Mouse (Mus musculus): Measurements from ENCODE around the gene Zfand6. TPM values are rescaled to one million over a fixed set of nuclear protein-coding genes. Genes with fewer than 3 reads are reported as not detected.

The Zfand6 gene
- polyA plus RNA-seq, 1 experiment, result 155 TPM

GRCm38 (mm10) chr7:84594087-84594916 lies 95.5 kb downstream of the Zfand6 start:
- Histone ChIP-seq H3K9ac (ENCODE audit: low read depth, poor library complexity, severe bottlenecking) (no peak overlapping the region), H3K36me3 (ENCODE audit: control insufficient read depth, insufficient read depth, low read length, poor library complexity, severe bottlenecking) (no peaks in the 10 kb centered on the region), H3K4me1 (ENCODE audit: control insufficient read depth, insufficient read depth, low read length) (no peaks in the 10 kb centered on the region), H3K4me3 (ENCODE audit: low read depth, low read length) (no peak overlapping the region), H3K27ac (ENCODE audit: insufficient read depth, low read length) (no peak overlapping the region), H3K9me3 (replicated peaks; ENCODE audit: control insufficient read depth, insufficient read depth, low read length, poor library complexity, severe bottlenecking) (no peaks in the 10 kb centered on the region), H3K27me3 (ENCODE audit: control insufficient read depth, insufficient read depth, low read length, poor library complexity, severe bottlenecking) (no peaks in the 10 kb centered on the region)
- no peak for TF ChIP-seq EP300 (IDR thresholded peaks at IDR 0.05; ENCODE audit: insufficient read depth, low read depth, low read length)
- peak; percentile 29 for TF ChIP-seq CTCF (IDR thresholded peaks at IDR 0.05; ENCODE audit: low read depth, low read length)

GRCm38 (mm10) chr7:84591347-84591746 lies 98.4 kb downstream of the Zfand6 start:
- no peak overlapping the region for H3K27ac ChIP-seq (ENCODE audit: insufficient read depth, low read length)
- H3K27me3 ChIP-seq (ENCODE audit: control insufficient read depth, insufficient read depth, low read length, poor library complexity, severe bottlenecking), result no peaks in the 10 kb centered on the region
- TF ChIP-seq EP300 (IDR thresholded peaks at IDR 0.05; ENCODE audit: insufficient read depth, low read depth, low read length), result no peak
- TF ChIP-seq POLR2A (IDR thresholded peaks at IDR 0.05; ENCODE audit: insufficient read depth, low read length), result no peak

GRCm38 (mm10) chr7:84590622-84591021 lies 99.1 kb downstream of the Zfand6 start:
- no peaks in the 10 kb centered on the region for H3K36me3 ChIP-seq (ENCODE audit: control insufficient read depth, insufficient read depth, low read length, poor library complexity, severe bottlenecking)
- no peaks in the 10 kb centered on the region for H3K27me3 ChIP-seq (ENCODE audit: control insufficient read depth, insufficient read depth, low read length, poor library complexity, severe bottlenecking)
- no peak overlapping the region for H3K4me3 ChIP-seq (ENCODE audit: low read depth, low read length)
- H3K27ac ChIP-seq (ENCODE audit: insufficient read depth, low read length), result no peak overlapping the region
- no peaks in the 10 kb centered on the region for H3K4me1 ChIP-seq (ENCODE audit: control insufficient read depth, insufficient read depth, low read length)
- H3K9ac ChIP-seq (ENCODE audit: low read depth, poor library complexity, severe bottlenecking), result no peak overlapping the region
- TF ChIP-seq POLR2A (IDR thresholded peaks at IDR 0.05; ENCODE audit: insufficient read depth, low read length), result no peak
- no peak for TF ChIP-seq EP300 (IDR thresholded peaks at IDR 0.05; ENCODE audit: insufficient read depth, low read depth, low read length)
- H3K9me3 ChIP-seq (replicated peaks; ENCODE audit: control insufficient read depth, insufficient read depth, low read length, poor library complexity, severe bottlenecking), result no peaks in the 10 kb centered on the region

More at GRCm38 (mm10) chr7:84591347-84591746, 98.4 kb downstream of the Zfand6 start:
- Histone ChIP-seq H3K4me3 (ENCODE audit: low read depth, low read length) (no peak overlapping the region), H3K9ac (ENCODE audit: low read depth, poor library complexity, severe bottlenecking) (no peak overlapping the region), H3K4me1 (ENCODE audit: control insufficient read depth, insufficient read depth, low read length) (no peaks in the 10 kb centered on the region), H3K36me3 (ENCODE audit: control insufficient read depth, insufficient read depth, low read length, poor library complexity, severe bottlenecking) (no peaks in the 10 kb centered on the region), H3K9me3 (replicated peaks; ENCODE audit: control insufficient read depth, insufficient read depth, low read length, poor library complexity, severe bottlenecking) (no peaks in the 10 kb centered on the region)

- H3K36me3 ChIP-seq (ENCODE audit: control insufficient read depth, insufficient read depth, low read length, poor library complexity, severe bottlenecking), result no peaks in the 10 kb centered on the region
- TF ChIP-seq CTCF (IDR thresholded peaks at IDR 0.05; ENCODE audit: low read depth, low read length) (no peak), EP300 (IDR thresholded peaks at IDR 0.05; ENCODE audit: insufficient read depth, low read depth, low read length) (no peak), POLR2A (IDR thresholded peaks at IDR 0.05; ENCODE audit: insufficient read depth, low read length) (no peak)
Measured at GRCm38 (mm10) chr7:84587101-84587783, 102.5 kb downstream of the Zfand6 start.

GRCm38 (mm10) chr7:84586360-84587100 lies 103.2 kb downstream of the Zfand6 start:
- Histone ChIP-seq H3K9me3 (replicated peaks; ENCODE audit: control insufficient read depth, insufficient read depth, low read length, poor library complexity, severe bottlenecking) (no peaks in the 10 kb centered on the region), H3K27me3 (ENCODE audit: control insufficient read depth, insufficient read depth, low read length, poor library complexity, severe bottlenecking) (no peaks in the 10 kb centered on the region), H3K9ac (ENCODE audit: low read depth, poor library complexity, severe bottlenecking) (no peak overlapping the region), H3K4me3 (ENCODE audit: low read depth, low read length) (no peak overlapping the region), H3K36me3 (ENCODE audit: control insufficient read depth, insufficient read depth, low read length, poor library complexity, severe bottlenecking) (no peaks in the 10 kb centered on the region), H3K4me1 (ENCODE audit: control insufficient read depth, insufficient read depth, low read length) (no peaks in the 10 kb centered on the region), H3K27ac (ENCODE audit: insufficient read depth, low read length) (no peak overlapping the region)
- TF ChIP-seq CTCF (IDR thresholded peaks at IDR 0.05; ENCODE audit: low read depth, low read length), result no peak

More at GRCm38 (mm10) chr7:84587101-84587783, 102.5 kb downstream of the Zfand6 start:
- no peak overlapping the region for H3K4me3 ChIP-seq (ENCODE audit: low read depth, low read length)
- H3K4me1 ChIP-seq (ENCODE audit: control insufficient read depth, insufficient read depth, low read length), result no peaks in the 10 kb centered on the region
- no peaks in the 10 kb centered on the region for H3K9me3 ChIP-seq (replicated peaks; ENCODE audit: control insufficient read depth, insufficient read depth, low read length, poor library complexity, severe bottlenecking)
- H3K27ac ChIP-seq (ENCODE audit: insufficient read depth, low read length), result no peak overlapping the region
- no peaks in the 10 kb centered on the region for H3K27me3 ChIP-seq (ENCODE audit: control insufficient read depth, insufficient read depth, low read length, poor library complexity, severe bottlenecking)
- no peak overlapping the region for H3K9ac ChIP-seq (ENCODE audit: low read depth, poor library complexity, severe bottlenecking)

- H3K9ac ChIP-seq (ENCODE audit: low read depth, poor library complexity, severe bottlenecking), result no peak overlapping the region
- H3K9me3 ChIP-seq (replicated peaks; ENCODE audit: control insufficient read depth, insufficient read depth, low read length, poor library complexity, severe bottlenecking), result no peaks in the 10 kb centered on the region
- H3K27me3 ChIP-seq (ENCODE audit: control insufficient read depth, insufficient read depth, low read length, poor library complexity, severe bottlenecking), result no peaks in the 10 kb centered on the region
- TF ChIP-seq EP300 (IDR thresholded peaks at IDR 0.05; ENCODE audit: insufficient read depth, low read depth, low read length) (no peak), CTCF (IDR thresholded peaks at IDR 0.05; ENCODE audit: low read depth, low read length) (no peak), POLR2A (IDR thresholded peaks at IDR 0.05; ENCODE audit: insufficient read depth, low read length) (no peak)
- H3K36me3 ChIP-seq (ENCODE audit: control insufficient read depth, insufficient read depth, low read length, poor library complexity, severe bottlenecking), result no peaks in the 10 kb centered on the region
- no peak overlapping the region for H3K4me3 ChIP-seq (ENCODE audit: low read depth, low read length)
- no peaks in the 10 kb centered on the region for H3K4me1 ChIP-seq (ENCODE audit: control insufficient read depth, insufficient read depth, low read length)
- H3K27ac ChIP-seq (ENCODE audit: insufficient read depth, low read length), result no peak overlapping the region
Measured at GRCm38 (mm10) chr7:84585086-84585485, 104.7 kb downstream of the Zfand6 start.
